Mouse (Mus musculus): ENCODE data around the gene Crybb1.

Gene Crybb1

GRCm38 (mm10) chr5:112237439-112237838 is 18.2 kb upstream of the Crybb1 start:
- DNase-seq (ENCODE audit: low read depth, low spot score): no peak

- DNase-seq (ENCODE audit: low read depth, low spot score): no peak
These were observed 17.6 kb upstream of the Crybb1 start for GRCm38 (mm10) chr5:112237866-112238570.

GRCm38 (mm10) chr5:112238781-112239482 is 16.7 kb upstream of the Crybb1 start:
- no peak for DNase-seq (ENCODE audit: low read depth, low spot score)

- DNase-seq (ENCODE audit: low read depth, low spot score): peak; percentile 68
These were observed 14.9 kb upstream of the Crybb1 start for GRCm38 (mm10) chr5:112240761-112241160.

GRCm38 (mm10) chr5:112241849-112242248 is 13.8 kb upstream of the Crybb1 start:
- DNase-seq (ENCODE audit: low read depth, low spot score): no peak

- no peak for DNase-seq (ENCODE audit: low read depth, low spot score)
These were observed 13.2 kb upstream of the Crybb1 start for GRCm38 (mm10) chr5:112242361-112242778.

GRCm38 (mm10) chr5:112243041-112243440 is 12.6 kb upstream of the Crybb1 start:
- no peak for DNase-seq (ENCODE audit: low read depth, low spot score)

- DNase-seq (ENCODE audit: low read depth, low spot score): no peak
These were observed 11.9 kb upstream of the Crybb1 start for GRCm38 (mm10) chr5:112243539-112244274.

- DNase-seq (ENCODE audit: low read depth, low spot score): no peak
These were observed 11.4 kb upstream of the Crybb1 start for GRCm38 (mm10) chr5:112244275-112244562.

- no peak for DNase-seq (ENCODE audit: low read depth, low spot score)
These were observed 10.6 kb upstream of the Crybb1 start for GRCm38 (mm10) chr5:112244890-112245615.

- no peak for DNase-seq (ENCODE audit: low read depth, low spot score)
These were observed 8.2 kb upstream of the Crybb1 start for GRCm38 (mm10) chr5:112247399-112247798.

GRCm38 (mm10) chr5:112249106-112249505 is 6.5 kb upstream of the Crybb1 start:
- no peak for DNase-seq (ENCODE audit: low read depth, low spot score)

GRCm38 (mm10) chr5:112252400-112252799 is 3.2 kb upstream of the Crybb1 start, which contains the start of gene Cryba4:
Gene Cryba4, minus strand, starts transcription at chr5:112252518.
- DNase-seq (ENCODE audit: low read depth, low spot score): no peak

GRCm38 (mm10) chr5:112253169-112253568 is 2.4 kb upstream of the Crybb1 start:
- DNase-seq (ENCODE audit: low read depth, low spot score): no peak

- peak; percentile 74 for DNase-seq (ENCODE audit: low read depth, low spot score)
These were observed 1.3 kb upstream of the Crybb1 start for GRCm38 (mm10) chr5:112254282-112254806.

GRCm38 (mm10) chr5:112256457-112256856 is 842 bp downstream of the Crybb1 start:
- no peak for DNase-seq (ENCODE audit: low read depth, low spot score)

- DNase-seq (ENCODE audit: low read depth, low spot score): no peak
These were observed 2.3 kb downstream of the Crybb1 start for GRCm38 (mm10) chr5:112257896-112258295.

- no peak for DNase-seq (ENCODE audit: low read depth, low spot score)
These were observed 4.4 kb downstream of the Crybb1 start for GRCm38 (mm10) chr5:112259862-112260650.

GRCm38 (mm10) chr5:112260818-112261217 is 5.2 kb downstream of the Crybb1 start:
- no peak for DNase-seq (ENCODE audit: low read depth, low spot score)

- no peak for DNase-seq (ENCODE audit: low read depth, low spot score)
These were observed 8.5 kb downstream of the Crybb1 start for GRCm38 (mm10) chr5:112264099-112264498.

GRCm38 (mm10) chr5:112265110-112265509 is 9.5 kb downstream of the Crybb1 start:
- no peak for DNase-seq (ENCODE audit: low read depth, low spot score)

Data from skeletal muscle tissue, adult 2 months (tissue).